Mouse (Mus musculus) intestine, postnatal 0 days (tissue): ENCODE results near the gene Mtm1. TPM values are rescaled to one million over a fixed set of nuclear protein-coding genes. Genes with fewer than 3 reads are reported as not detected.

Source experiments
- ATAC-seq: fragments of 200-750 bp; cut with Nextera tagmentation; 2 replicates; pipeline ENCODE4 v1.8.0; 2017; ENCODE audit warnings: mild to moderate bottlenecking, moderate TSS enrichment, moderate library complexity
- H3K27ac ChIP-seq: fragments of 300-500 bp; sonication (generic); 2 replicates; pipeline ENCODE4 v1.5.1; 2014; ENCODE audit warnings: mild to moderate bottlenecking, low read depth, low read length, moderate library complexity
- H3K27me3 ChIP-seq: fragments of 300-500 bp; sonication (generic); replicated peaks from 2 replicates; pipeline ENCODE4 v1.6.1; 2014; ENCODE audit warnings: low read length, mixed read lengths; ENCODE audit not compliant: control insufficient read depth, insufficient read depth
- H3K36me3 ChIP-seq: fragments of 300-500 bp; sonication (generic); 2 replicates; pipeline ENCODE4 v1.6.1; 2014; ENCODE audit warnings: mild to moderate bottlenecking, moderate library complexity; ENCODE audit not compliant: control insufficient read depth, insufficient read depth
- H3K4me1 ChIP-seq: fragments of 300-500 bp; sonication (generic); replicated peaks from 2 replicates; pipeline ENCODE4 v1.6.1; 2014; ENCODE audit warnings: antibody characterized with exemption, low read length, mixed read lengths; ENCODE audit not compliant: control insufficient read depth, insufficient read depth
- H3K4me2 ChIP-seq: fragments of 300-500 bp; sonication (generic); replicated peaks from 2 replicates; pipeline ENCODE4 v1.6.1; 2014; ENCODE audit warnings: low read depth, mild to moderate bottlenecking, moderate library complexity
- H3K4me3 ChIP-seq: fragments of 300-500 bp; sonication (generic); 2 replicates; pipeline ENCODE4 v1.5.1; 2014; ENCODE audit warnings: low read depth, low read length
- H3K9ac ChIP-seq: fragments of 300-500 bp; sonication (generic); 2 replicates; pipeline ENCODE4 v1.6.1; 2014; ENCODE audit warnings: mild to moderate bottlenecking, low read depth, low read length
- H3K9me3 ChIP-seq: fragments of 300-500 bp; sonication (generic); 2 replicates; pipeline ENCODE4 v1.6.1; 2016; ENCODE audit warnings: mixed run types; ENCODE audit not compliant: control insufficient read depth
- CTCF ChIP-seq: sonication (generic); IDR thresholded peaks from 2 replicates; pipeline ENCODE4 v1.5.1; 2016; ENCODE audit warnings: low read depth, mild to moderate bottlenecking, control low read depth, antibody characterized with exemption, moderate library complexity
- WGBS: fragments of 180-500 bp; shearing (Covaris S2); extraction: QIAGEN DNeasy Blood & Tissue Kit; methylation state at CpG from one replicate; pipeline ENCODE4 v1.1.7; 2014; 5-methylcytosine and 5-hydroxymethylcytosine counted together
- polyA plus RNA-seq: library from polyadenylated mRNA; unstranded; fragments of >200 nt; fragmentation: Nextera tagmentation; extraction: Ambion mirVana; gene quantifications from 2 replicates; pipeline ENCODE4 v1.2.1, GENCODE M21; 2015

The Mtm1 gene
- polyA plus RNA-seq, 1 experiment from 2014 or later: 18.0 TPM

DNA sequence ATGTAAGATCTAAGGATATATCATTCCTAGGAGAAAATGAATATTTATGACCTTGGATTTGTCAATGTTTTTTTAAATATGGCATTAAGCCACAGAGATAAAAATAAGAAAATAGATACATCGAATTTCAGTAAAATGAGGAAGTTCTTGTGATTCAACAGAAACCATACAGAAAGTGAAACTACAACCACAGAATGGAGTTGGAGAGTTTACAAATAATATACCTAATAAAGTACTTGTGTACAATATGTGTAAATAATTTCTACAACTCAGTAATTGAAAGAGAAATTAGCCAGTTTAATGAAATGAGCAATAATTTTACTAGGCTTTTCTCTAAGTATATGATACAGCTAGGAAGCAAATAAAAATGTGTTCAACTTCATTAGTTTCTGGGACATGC, 4.0 kb upstream of the Mtm1 start:
- no peaks in the 10 kb centered on the region for H3K9me3 ChIP-seq
- H3K27me3 ChIP-seq: no peaks in the 10 kb centered on the region
- WGBS: 76% methylated on average over 1 of the region's 1 CpGs
- no peaks in the 10 kb centered on the region for H3K4me1 ChIP-seq
- H3K4me3 ChIP-seq: no peak overlapping the region
- no peak overlapping the region for H3K27ac ChIP-seq
- H3K36me3 ChIP-seq: no peaks in the 10 kb centered on the region
- no peak overlapping the region for H3K4me2 ChIP-seq
- ATAC-seq: no peak
- H3K9ac ChIP-seq: no peak overlapping the region
- TF ChIP-seq CTCF: no peak

GRCm38 (mm10) chrX:71212911-71213310, 2.3 kb downstream of the Mtm1 start:
- no peaks in the 10 kb centered on the region for H3K4me1 ChIP-seq
- no peak for TF ChIP-seq CTCF
- no peak overlapping the region for H3K27ac ChIP-seq
- WGBS: 79% methylated on average over 4 of the region's 4 CpGs
- no peak overlapping the region for H3K4me2 ChIP-seq
- H3K9ac ChIP-seq: no peak overlapping the region
- no peaks in the 10 kb centered on the region for H3K36me3 ChIP-seq
- H3K4me3 ChIP-seq: no peak overlapping the region
- H3K9me3 ChIP-seq: no peaks in the 10 kb centered on the region
- no peak for ATAC-seq
- H3K27me3 ChIP-seq: no peaks in the 10 kb centered on the region

DNA sequence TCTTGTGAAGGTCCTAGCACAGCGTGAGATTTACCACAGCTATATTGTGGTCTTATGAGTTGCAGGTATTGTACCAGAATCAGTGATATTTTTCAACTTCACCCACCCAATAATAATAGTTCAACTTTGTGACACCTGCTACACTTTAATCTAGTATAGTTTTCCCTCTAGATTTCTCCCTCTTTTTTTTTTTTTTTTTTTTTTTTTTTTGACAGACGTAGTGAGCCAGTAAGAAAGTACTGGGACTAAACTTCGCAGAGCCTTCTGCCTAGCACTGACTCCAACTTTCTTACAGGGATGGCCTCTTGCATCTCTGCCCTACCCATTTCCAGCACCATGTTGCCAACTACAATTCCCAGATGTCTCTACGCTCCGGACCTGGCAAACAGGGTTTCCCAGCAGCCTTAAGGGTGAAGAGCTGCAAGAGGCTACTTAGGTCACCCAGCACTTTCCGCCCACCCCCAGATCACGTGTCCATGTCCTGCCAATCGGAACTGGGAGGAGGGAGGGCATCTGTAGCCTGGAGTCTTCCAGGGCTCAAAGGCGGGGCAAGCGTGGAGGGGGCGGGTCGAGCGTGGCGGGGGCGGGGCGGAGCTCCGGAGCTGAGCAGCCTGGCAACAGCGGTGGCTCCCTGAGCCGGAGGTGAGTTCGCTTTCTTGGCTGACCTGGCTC, 4.0 kb downstream of the Mtm1 start:
- no peak for TF ChIP-seq CTCF
- ATAC-seq: peak; percentile 95
- H3K4me3 ChIP-seq: peak overlapping the region; percentile 48
- H3K9me3 ChIP-seq: no peaks in the 10 kb centered on the region
- no peaks in the 10 kb centered on the region for H3K36me3 ChIP-seq
- H3K27ac ChIP-seq: peak overlapping the region; percentile 70; the same call in 1 of the 2 replicates
- 16% methylated on average over 20 of the region's 20 CpGs for WGBS
- H3K9ac ChIP-seq: peak overlapping the region; percentile 50
- no peaks in the 10 kb centered on the region for H3K27me3 ChIP-seq
- 0 out of 2 replicates have a peak, but pooled peaks cover 2% of the 10 kb centered on the region for H3K4me1 ChIP-seq
- H3K4me2 ChIP-seq: peak overlapping the region; percentile 65

DNA sequence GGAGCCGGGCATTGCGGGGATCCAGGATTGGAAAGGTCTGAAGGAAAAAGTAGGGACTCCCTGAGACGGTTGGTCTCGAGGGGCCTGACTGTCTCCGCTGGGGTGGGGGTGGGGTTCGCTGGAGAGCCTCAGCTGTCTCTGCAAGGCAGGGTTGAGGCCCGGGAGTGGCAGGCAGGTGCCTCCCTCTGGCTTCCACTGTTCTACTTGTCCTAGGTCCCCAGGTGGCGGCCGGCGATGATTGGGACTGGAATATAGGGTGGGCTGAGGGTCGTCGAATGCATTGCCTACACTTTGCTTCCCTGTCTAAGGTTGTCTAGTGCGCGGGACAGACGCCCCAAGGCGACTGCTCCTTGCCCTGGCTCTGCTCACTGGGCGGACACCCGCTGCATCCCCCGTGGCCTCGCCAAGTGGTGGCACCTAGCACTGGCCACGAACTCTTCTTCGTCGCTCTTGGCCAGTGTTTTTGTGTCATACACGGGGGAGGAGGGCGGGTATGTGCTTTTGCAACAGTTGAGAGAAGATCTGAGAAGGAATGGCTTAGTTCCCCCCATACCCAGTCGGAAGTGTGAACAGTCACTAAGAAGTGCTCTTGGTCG, 4.6 kb downstream of the Mtm1 start:
- WGBS: 23% methylated on average over 25 of the region's 27 CpGs
- peak; percentile 57 for ATAC-seq
- Histone ChIP-seq H3K9me3 (no peaks in the 10 kb centered on the region), H3K27ac (peak overlapping the region; percentile 70), H3K4me2 (peak overlapping the region; percentile 65), H3K27me3 (no peaks in the 10 kb centered on the region), H3K36me3 (no peaks in the 10 kb centered on the region), H3K9ac (peak overlapping the region; percentile 50), H3K4me1 (0 out of 2 replicates have a peak, but pooled peaks cover 2% of the 10 kb centered on the region), H3K4me3 (peak overlapping the region; percentile 48)
- TF ChIP-seq CTCF: 0 out of 2 replicates have a peak, but pooled peaks have one; percentile 1

- no peaks in the 10 kb centered on the region for H3K27me3 ChIP-seq
- no peak for TF ChIP-seq CTCF
- peak; percentile 37; the same call in 1 of the 2 replicates for ATAC-seq
- 58% methylated on average over 2 of the region's 2 CpGs for WGBS
- H3K27ac ChIP-seq: peak overlapping the region; percentile 35; the same call in 1 of the 2 replicates
- no peaks in the 10 kb centered on the region for H3K36me3 ChIP-seq
- H3K4me3 ChIP-seq: no peak overlapping the region
- no peak overlapping the region for H3K9ac ChIP-seq
- H3K4me2 ChIP-seq: peak overlapping the region; percentile 65; the same call in 1 of the 2 replicates
- no peaks in the 10 kb centered on the region for H3K9me3 ChIP-seq
- H3K4me1 ChIP-seq: 0 out of 2 replicates have a peak, but pooled peaks cover 2% of the 10 kb centered on the region
These were observed 6.3 kb downstream of the Mtm1 start for GRCm38 (mm10) chrX:71216879-71217278.

DNA sequence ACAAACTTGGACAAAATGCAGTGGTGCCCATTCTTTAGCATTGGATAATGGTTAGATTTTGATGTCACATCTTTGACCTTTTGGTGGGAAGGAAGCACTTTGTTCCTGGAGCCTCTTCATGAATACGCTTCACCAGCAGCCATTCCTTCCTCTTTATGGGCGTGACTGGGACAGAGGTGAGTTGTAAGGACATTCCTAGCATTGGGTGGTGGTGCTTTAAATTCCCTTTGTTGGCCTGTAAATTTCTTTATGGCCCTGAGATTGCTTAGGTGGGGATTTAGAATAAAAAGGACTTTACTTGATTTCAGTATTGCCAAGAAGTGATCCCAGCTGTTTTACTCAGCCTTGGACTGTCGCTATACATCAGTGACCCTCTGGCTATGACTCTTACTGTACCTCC, 8.3 kb downstream of the Mtm1 start:
- Histone ChIP-seq H3K4me3 (no peak overlapping the region), H3K36me3 (no peaks in the 10 kb centered on the region), H3K4me1 (0 out of 2 replicates have a peak, but pooled peaks cover 2% of the 10 kb centered on the region), H3K4me2 (peak overlapping the region; percentile 9; the same call in 1 of the 2 replicates), H3K27ac (no peak overlapping the region), H3K27me3 (no peaks in the 10 kb centered on the region), H3K9me3 (no peaks in the 10 kb centered on the region), H3K9ac (no peak overlapping the region)
- 56% methylated on average over 3 of the region's 3 CpGs for WGBS
- no peak for TF ChIP-seq CTCF
- ATAC-seq: no peak
